In genomic region chr16:91223327-91224067, GRCm38 (mm10) we compare ENCODE assay signal across 10 mouse cellular contexts. TPM values are rescaled to one million over a fixed set of nuclear protein-coding genes. Genes with fewer than 3 reads are reported as not detected.
DNase-seq lines count a peak whose midpoint lies in the region; ATAC-seq and TF ChIP-seq lines count a peak whose summit lies in the region.
"Had no signal": no experiment of that assay in that cellular context is flagged by ENCODE, and none has a peak within 500 bp of the region (broad histone marks: within the 10 kb centered on the region; RNA-seq: fewer than 3 reads in every experiment).

No protein-coding gene starts in this region.

- peak; percentile 61 for DNase-seq in embryonic facial prominence, embryonic 10.5 days (ENCODE audit: low spot score)
- DNase-seq in hindbrain, embryonic 10.5 days (ENCODE audit: low spot score) = no peak
- peak; percentile 40 for DNase-seq in midbrain, embryonic 14.5 days
- no peak for DNase-seq in frontal cortex, postnatal 36 days (ENCODE audit: low spot score in 2 of 2)
- DNase-seq in thymus, postnatal 10 days (ENCODE audit: low spot score in 2 of 2) = no peak
- DNase-seq: thymus, postnatal 36 days had no signal

- ATAC-seq in midbrain, embryonic 14.5 days (ENCODE audit: low FRiP score, low TSS enrichment) = no peak
- no peak for ATAC-seq in cerebellum, adult (ENCODE audit: insufficient number of reproducible peaks, low FRiP score, low TSS enrichment)

- H3K27me3 ChIP-seq in ES-Bruce4 (ENCODE audit: control insufficient read depth, insufficient read depth, low read length, poor library complexity, severe bottlenecking) = no peaks in the 10 kb centered on the region
- H3K27me3 ChIP-seq in embryonic facial prominence, embryonic 10.5 days (replicated peaks; ENCODE audit: low read depth, poor library complexity, severe bottlenecking) = peaks cover 100% of the 10 kb centered on the region
- H3K27me3 ChIP-seq in hindbrain, embryonic 10.5 days (ENCODE audit: insufficient read depth, poor library complexity, severe bottlenecking) = peaks cover 100% of the 10 kb centered on the region
- H3K27me3 ChIP-seq in midbrain, embryonic 14.5 days (ENCODE audit: control insufficient read depth, insufficient read depth, low read length) = peaks cover 98% of the 10 kb centered on the region

- H3K27ac ChIP-seq in ES-Bruce4 (ENCODE audit: insufficient read depth, low read length) = no peak overlapping the region
- peak overlapping the region; percentile 58; the same call in 1 of the 2 replicates for H3K27ac ChIP-seq in embryonic facial prominence, embryonic 10.5 days (replicated peaks)
- H3K27ac ChIP-seq in hindbrain, embryonic 10.5 days = peak overlapping the region; percentile 50; the same call in 1 of the 2 replicates
- H3K27ac ChIP-seq in midbrain, embryonic 14.5 days (replicated peaks; ENCODE audit: low read depth, low read length) = no peak overlapping the region
- H3K27ac ChIP-seq: kidney, postnatal 0 days; lung, embryonic 15.5 days had no signal

- no peak for TF ChIP-seq EP300 in ES-Bruce4 (IDR thresholded peaks at IDR 0.05; ENCODE audit: insufficient read depth, low read depth, low read length)

- H3K4me1 ChIP-seq in ES-Bruce4 (ENCODE audit: control insufficient read depth, insufficient read depth, low read length) = peaks cover 4% of the 10 kb centered on the region
- H3K4me1 ChIP-seq in embryonic facial prominence, embryonic 10.5 days = peaks cover 53% of the 10 kb centered on the region
- peaks cover 62% of the 10 kb centered on the region for H3K4me1 ChIP-seq in hindbrain, embryonic 10.5 days (replicated peaks)
- peaks cover 23% of the 10 kb centered on the region for H3K4me1 ChIP-seq in midbrain, embryonic 14.5 days (ENCODE audit: control insufficient read depth, insufficient read depth, low read length)

- peaks cover 16% of the 10 kb centered on the region; the same call in 1 of the 2 replicates for H3K36me3 ChIP-seq in ES-Bruce4 (ENCODE audit: control insufficient read depth, insufficient read depth, low read length, poor library complexity, severe bottlenecking)
- H3K36me3 ChIP-seq in embryonic facial prominence, embryonic 10.5 days (replicated peaks) = no peaks in the 10 kb centered on the region
- H3K36me3 ChIP-seq in hindbrain, embryonic 10.5 days = no peaks in the 10 kb centered on the region
- no peaks in the 10 kb centered on the region for H3K36me3 ChIP-seq in midbrain, embryonic 14.5 days (ENCODE audit: control insufficient read depth, insufficient read depth, low read length)
- H3K36me3 ChIP-seq: lung, embryonic 15.5 days had no signal

- peak overlapping the region; percentile 39 for H3K4me2 ChIP-seq in midbrain, embryonic 14.5 days (ENCODE audit: low read length)

- no peak for TF ChIP-seq CTCF in ES-Bruce4 (IDR thresholded peaks at IDR 0.05; ENCODE audit: low read depth, low read length)

- no peaks in the 10 kb centered on the region for H3K9me3 ChIP-seq in ES-Bruce4 (replicated peaks; ENCODE audit: control insufficient read depth, insufficient read depth, low read length, poor library complexity, severe bottlenecking)
- no peaks in the 10 kb centered on the region for H3K9me3 ChIP-seq in embryonic facial prominence, embryonic 10.5 days
- no peaks in the 10 kb centered on the region for H3K9me3 ChIP-seq in hindbrain, embryonic 10.5 days
- no peaks in the 10 kb centered on the region for H3K9me3 ChIP-seq in midbrain, embryonic 14.5 days (ENCODE audit: control insufficient read depth, low read length)
- H3K9me3 ChIP-seq: lung, embryonic 15.5 days had no signal

- H3K9ac ChIP-seq in ES-Bruce4 (ENCODE audit: low read depth, poor library complexity, severe bottlenecking) = peak overlapping the region; percentile 62
- no peak overlapping the region for H3K9ac ChIP-seq in midbrain, embryonic 14.5 days (replicated peaks; ENCODE audit: low read length)
- H3K9ac ChIP-seq: lung, embryonic 15.5 days had no signal

- peak overlapping the region; percentile 60 for H3K4me3 ChIP-seq in ES-Bruce4 (ENCODE audit: low read depth, low read length)
- peak overlapping the region; percentile 44 for H3K4me3 ChIP-seq in embryonic facial prominence, embryonic 10.5 days
- peak overlapping the region; percentile 35 for H3K4me3 ChIP-seq in hindbrain, embryonic 10.5 days
- H3K4me3 ChIP-seq in midbrain, embryonic 14.5 days (replicated peaks; ENCODE audit: low read depth, low read length) = no peak overlapping the region

- no peak for TF ChIP-seq POLR2A in ES-Bruce4 (IDR thresholded peaks at IDR 0.05; ENCODE audit: insufficient read depth, low read length)

- 1% methylated on average over 35 of the region's 35 CpGs for WGBS in embryonic facial prominence, embryonic 10.5 days
- 2% methylated on average over 35 of the region's 35 CpGs for WGBS in hindbrain, embryonic 10.5 days
- WGBS in midbrain, embryonic 14.5 days = 1% methylated on average over 35 of the region's 35 CpGs

RNA-seq across cellular contexts. Expression of gene Olig2, which starts 1.8 kb away (rescaled TPM):
- 25.8 and 26.2 TPM in 2 replicates for polyA plus RNA-seq in ES-Bruce4 (2011; ENCODE audit: insufficient read depth, insufficient read length, low read depth, missing spikeins)
- polyA plus RNA-seq in embryonic facial prominence, embryonic 10.5 days (2016; fragmentation: Nextera tagmentation; extraction: Ambion mirVana) = 2.3 and 3.4 TPM in 2 replicates
- 1.4 and 1.9 TPM in 2 replicates for polyA plus RNA-seq in hindbrain, embryonic 10.5 days (2016; fragmentation: Nextera tagmentation; extraction: Ambion mirVana)
- 5.6 and 7.8 TPM in 2 replicates for polyA plus RNA-seq in midbrain, embryonic 14.5 days (2014; fragmentation: Nextera tagmentation; extraction: Ambion mirVana)
- polyA plus RNA-seq: kidney, postnatal 0 days; lung, embryonic 15.5 days had no signal

RNA-seq across cellular contexts. Expression of gene Olig1, which starts 46.1 kb away (rescaled TPM):
- 43.8 and 44.3 TPM in 2 replicates for polyA plus RNA-seq in ES-Bruce4 (2011; ENCODE audit: insufficient read depth, insufficient read length, low read depth, missing spikeins)
- 1.9 and 3.3 TPM in 2 replicates for polyA plus RNA-seq in embryonic facial prominence, embryonic 10.5 days (2016; fragmentation: Nextera tagmentation; extraction: Ambion mirVana)
- polyA plus RNA-seq in hindbrain, embryonic 10.5 days (2016; fragmentation: Nextera tagmentation; extraction: Ambion mirVana) = 1.4 and 1.5 TPM in 2 replicates
- 43.7 and 57.0 TPM in 2 replicates for polyA plus RNA-seq in midbrain, embryonic 14.5 days (2014; fragmentation: Nextera tagmentation; extraction: Ambion mirVana)

Comparison
In these comparisons a context has a peak if more than half of its experiments do, and no peak if none do; other contexts are left out.
1. H3K27ac ChIP-seq: peak in embryonic facial prominence, embryonic 10.5 days (single experiment) and hindbrain, embryonic 10.5 days (single experiment); none in ES-Bruce4 (single experiment) and midbrain, embryonic 14.5 days (single experiment).
2. DNase-seq: peak in embryonic facial prominence, embryonic 10.5 days (single experiment) and midbrain, embryonic 14.5 days (single experiment); none in hindbrain, embryonic 10.5 days (single experiment), frontal cortex, postnatal 36 days (0 of 2) and thymus, postnatal 10 days (0 of 2).
3. RNA of gene Olig1, which starts 46.1 kb away (polyA plus RNA-seq): 43.8 to 44.3 TPM in ES-Bruce4 and 43.7 to 57.0 TPM in midbrain, embryonic 14.5 days; 1.9 to 3.3 TPM in embryonic facial prominence, embryonic 10.5 days and 1.4 to 1.5 TPM in hindbrain, embryonic 10.5 days; every median in the first group is over 10 times any median in the second.